Mouse (Mus musculus): Measurements from ENCODE around the gene Atg4b.

GRCm38 (mm10) chr1:93810011-93810410, 58.7 kb downstream of the Atg4b start:
- TF ChIP-seq CTCF (IDR thresholded peaks at IDR 0.05; ENCODE audit: low read depth) (no peak), EP300 (IDR thresholded peaks at IDR 0.05; ENCODE audit: low read depth) (no peak)
